Comparison of ENCODE assay signal across 10 mouse cellular contexts in genomic region chr11:102096446-102096845, GRCm38 (mm10). TPM values are rescaled to one million over a fixed set of nuclear protein-coding genes. Genes with fewer than 3 reads are reported as not detected.
A peak's percentile ranks its signal among the peaks of the same experiment; 100 is the strongest.
DNase-seq lines count a peak whose midpoint lies in the region; ATAC-seq and TF ChIP-seq lines count a peak whose summit lies in the region.
"Had no signal": no experiment of that assay in that cellular context is flagged by ENCODE, and none has a peak within 500 bp of the region (broad histone marks: within the 10 kb centered on the region; RNA-seq: fewer than 3 reads in every experiment).

No protein-coding gene starts in this region.

- peak overlapping the region; percentile 64 for H3K4me2 ChIP-seq in heart, embryonic 12.5 days
- peak overlapping the region; percentile 51 for H3K4me2 ChIP-seq in hindbrain, embryonic 15.5 days

- ATAC-seq in heart, embryonic 12.5 days (ENCODE audit: insufficient number of reproducible peaks, low FRiP score): no peak
- ATAC-seq in hindbrain, embryonic 15.5 days (ENCODE audit: low FRiP score, low read depth): no peak

- H3K4me1 ChIP-seq in heart, embryonic 12.5 days (replicated peaks): peaks cover 21% of the 10 kb centered on the region
- peaks cover 24% of the 10 kb centered on the region for H3K4me1 ChIP-seq in embryonic facial prominence, embryonic 10.5 days
- H3K4me1 ChIP-seq in hindbrain, embryonic 15.5 days (replicated peaks): peaks cover 13% of the 10 kb centered on the region
- H3K4me1 ChIP-seq in midbrain, embryonic 10.5 days: peaks cover 27% of the 10 kb centered on the region

- intact Hi-C loops in gastrocnemius, adult 2 months (cut with DNase I): no loop called here

- DNase-seq in heart, adult 18-20 months: no peak
- no peak for DNase-seq in embryonic facial prominence, embryonic 10.5 days (ENCODE audit: low spot score)
- no peak for DNase-seq in midbrain, embryonic 10.5 days (ENCODE audit: low spot score)
- DNase-seq in gastrocnemius, adult 2 months: no peak
- no peak for DNase-seq in right cerebral cortex, postnatal 14 days
- no peak for DNase-seq in layer of hippocampus, adult 8-10 months (ENCODE audit: low spot score in 2 of 2)

- no peak overlapping the region for H3K27ac ChIP-seq in heart, embryonic 12.5 days (ENCODE audit: poor library complexity, severe bottlenecking)
- peak overlapping the region; percentile 78 for H3K27ac ChIP-seq in embryonic facial prominence, embryonic 10.5 days (replicated peaks)
- no peak overlapping the region for H3K27ac ChIP-seq in hindbrain, embryonic 15.5 days (replicated peaks)
- H3K27ac ChIP-seq in midbrain, embryonic 10.5 days (replicated peaks): peak overlapping the region; percentile 83
- no peak overlapping the region for H3K27ac ChIP-seq in gastrocnemius, adult 2 months

- no peaks in the 10 kb centered on the region for H3K36me3 ChIP-seq in heart, embryonic 12.5 days
- H3K36me3 ChIP-seq in embryonic facial prominence, embryonic 10.5 days (replicated peaks): no peaks in the 10 kb centered on the region
- H3K36me3 ChIP-seq in hindbrain, embryonic 15.5 days: no peaks in the 10 kb centered on the region
- no peaks in the 10 kb centered on the region for H3K36me3 ChIP-seq in midbrain, embryonic 10.5 days

- peak overlapping the region; percentile 25 for H3K4me3 ChIP-seq in heart, embryonic 12.5 days
- H3K4me3 ChIP-seq in embryonic facial prominence, embryonic 10.5 days: peak overlapping the region; percentile 48
- peak overlapping the region; percentile 23; the same call in 1 of the 2 replicates for H3K4me3 ChIP-seq in hindbrain, embryonic 15.5 days
- peak overlapping the region; percentile 49 for H3K4me3 ChIP-seq in midbrain, embryonic 10.5 days
- no peak overlapping the region for H3K4me3 ChIP-seq in gastrocnemius, adult 2 months

- 60% methylated on average over 5 of the region's 5 CpGs for WGBS in heart, embryonic 12.5 days
- 75% methylated on average over 5 of the region's 5 CpGs for WGBS in embryonic facial prominence, embryonic 10.5 days
- 78% methylated on average over 5 of the region's 5 CpGs for WGBS in hindbrain, embryonic 15.5 days
- WGBS in midbrain, embryonic 10.5 days: 76% methylated on average over 5 of the region's 5 CpGs

- TF ChIP-seq CTCF in gastrocnemius, adult 2 months (IDR thresholded peaks at IDR 0.05): no peak

- no peak overlapping the region; the same call in 1 of the 2 replicates for H3K9ac ChIP-seq in heart, embryonic 12.5 days
- no peak overlapping the region for H3K9ac ChIP-seq in hindbrain, embryonic 15.5 days

- H3K9me3 ChIP-seq in heart, embryonic 12.5 days (replicated peaks): no peaks in the 10 kb centered on the region
- no peaks in the 10 kb centered on the region for H3K9me3 ChIP-seq in embryonic facial prominence, embryonic 10.5 days
- H3K9me3 ChIP-seq in hindbrain, embryonic 15.5 days: no peaks in the 10 kb centered on the region
- no peaks in the 10 kb centered on the region for H3K9me3 ChIP-seq in midbrain, embryonic 10.5 days (replicated peaks)

- peaks cover 33% of the 10 kb centered on the region for H3K27me3 ChIP-seq in heart, embryonic 12.5 days (replicated peaks)
- peaks cover 51% of the 10 kb centered on the region for H3K27me3 ChIP-seq in embryonic facial prominence, embryonic 10.5 days (replicated peaks; ENCODE audit: low read depth, poor library complexity, severe bottlenecking)
- no peaks in the 10 kb centered on the region for H3K27me3 ChIP-seq in hindbrain, embryonic 15.5 days
- H3K27me3 ChIP-seq in midbrain, embryonic 10.5 days (ENCODE audit: low read depth, poor library complexity, severe bottlenecking): peaks cover 50% of the 10 kb centered on the region

RNA-seq across cellular contexts. Expression of gene Ppy, which starts 4.7 kb away (rescaled TPM):
- polyA plus RNA-seq in heart, embryonic 12.5 days (2016; fragmentation: Nextera tagmentation; extraction: Ambion mirVana): not detected in 2 replicates
- total RNA-seq in heart, adult 18-20 months (2021): not detected
- not detected in 2 replicates for polyA plus RNA-seq in embryonic facial prominence, embryonic 10.5 days (2016; fragmentation: Nextera tagmentation; extraction: Ambion mirVana)
- not detected in 2 replicates for polyA plus RNA-seq in hindbrain, embryonic 15.5 days (2015; fragmentation: Nextera tagmentation; extraction: Ambion mirVana)
- not detected in 2 replicates for polyA plus RNA-seq in midbrain, embryonic 10.5 days (2016; fragmentation: Nextera tagmentation; extraction: Ambion mirVana)
- total RNA-seq in gastrocnemius, adult 2 months (2021): not detected
- not detected for total RNA-seq in layer of hippocampus, adult 8-10 months (2022)
- total RNA-seq: adrenal gland, postnatal 14 days; liver, adult 2 months had no signal
- polyA plus RNA-seq: liver, adult 2 months had no signal

RNA-seq across cellular contexts. Expression of gene Mpp2, which starts 8.1 kb away (rescaled TPM):
- polyA plus RNA-seq in heart, embryonic 12.5 days (2016; fragmentation: Nextera tagmentation; extraction: Ambion mirVana): 15.4 and 17.8 TPM in 2 replicates
- total RNA-seq in heart, adult 18-20 months (2021): 1 to 10 TPM; 1.5 to 3.1 TPM
- polyA plus RNA-seq in embryonic facial prominence, embryonic 10.5 days (2016; fragmentation: Nextera tagmentation; extraction: Ambion mirVana): 12.5 and 12.9 TPM in 2 replicates
- polyA plus RNA-seq in hindbrain, embryonic 15.5 days (2015; fragmentation: Nextera tagmentation; extraction: Ambion mirVana): 30.5 and 34.6 TPM in 2 replicates
- polyA plus RNA-seq in midbrain, embryonic 10.5 days (2016; fragmentation: Nextera tagmentation; extraction: Ambion mirVana): 15.5 and 18.7 TPM in 2 replicates
- 1 to 10 TPM; 1.2 TPM for total RNA-seq in gastrocnemius, adult 2 months (2021)
- 100 to 1,000 TPM; 118 to 152 (median 135) TPM for total RNA-seq in layer of hippocampus, adult 8-10 months (2022)

RNA-seq across cellular contexts. Expression of gene Pyy, which starts 11.2 kb away (rescaled TPM):
- polyA plus RNA-seq in heart, embryonic 12.5 days (2016; fragmentation: Nextera tagmentation; extraction: Ambion mirVana): not detected in 2 replicates
- total RNA-seq in heart, adult 18-20 months (2021): not detected
- 0.32 and 0.49 TPM in 2 replicates for polyA plus RNA-seq in embryonic facial prominence, embryonic 10.5 days (2016; fragmentation: Nextera tagmentation; extraction: Ambion mirVana)
- 3.7 and 5.2 TPM in 2 replicates for polyA plus RNA-seq in hindbrain, embryonic 15.5 days (2015; fragmentation: Nextera tagmentation; extraction: Ambion mirVana)
- not detected in 2 replicates for polyA plus RNA-seq in midbrain, embryonic 10.5 days (2016; fragmentation: Nextera tagmentation; extraction: Ambion mirVana)
- not detected for total RNA-seq in gastrocnemius, adult 2 months (2021)
- total RNA-seq in layer of hippocampus, adult 8-10 months (2022): not detected
- total RNA-seq: adrenal gland, postnatal 14 days; liver, adult 2 months had no signal

RNA-seq across cellular contexts. Expression of gene Nags, which starts 48.9 kb away (rescaled TPM):
- 0.11 TPM in 1 of 2 replicates, not detected in the other for polyA plus RNA-seq in heart, embryonic 12.5 days (2016; fragmentation: Nextera tagmentation; extraction: Ambion mirVana)
- under 1 TPM in 1 of 2 experiments, not detected in 1; 0.13 TPM for total RNA-seq in heart, adult 18-20 months (2021)
- not detected in 2 replicates for polyA plus RNA-seq in embryonic facial prominence, embryonic 10.5 days (2016; fragmentation: Nextera tagmentation; extraction: Ambion mirVana)
- not detected in 2 replicates for polyA plus RNA-seq in hindbrain, embryonic 15.5 days (2015; fragmentation: Nextera tagmentation; extraction: Ambion mirVana)
- polyA plus RNA-seq in midbrain, embryonic 10.5 days (2016; fragmentation: Nextera tagmentation; extraction: Ambion mirVana): 0.10 TPM in 1 of 2 replicates, not detected in the other
- not detected for total RNA-seq in gastrocnemius, adult 2 months (2021)
- total RNA-seq in layer of hippocampus, adult 8-10 months (2022): under 1 TPM in 1 of 4 experiments, not detected in 3; 0.29 TPM

RNA-seq across cellular contexts. Expression of gene Cd300lg, which starts 55.1 kb away (rescaled TPM):
- 1.6 and 1.9 TPM in 2 replicates for polyA plus RNA-seq in heart, embryonic 12.5 days (2016; fragmentation: Nextera tagmentation; extraction: Ambion mirVana)
- 10 to 100 TPM; 49.0 to 52.9 TPM for total RNA-seq in heart, adult 18-20 months (2021)
- 0.28 and 0.51 TPM in 2 replicates for polyA plus RNA-seq in embryonic facial prominence, embryonic 10.5 days (2016; fragmentation: Nextera tagmentation; extraction: Ambion mirVana)
- polyA plus RNA-seq in hindbrain, embryonic 15.5 days (2015; fragmentation: Nextera tagmentation; extraction: Ambion mirVana): 0.30 and 0.43 TPM in 2 replicates
- polyA plus RNA-seq in midbrain, embryonic 10.5 days (2016; fragmentation: Nextera tagmentation; extraction: Ambion mirVana): 0.20 and 0.25 TPM in 2 replicates
- 10 to 100 TPM; 17.6 to 18.9 TPM for total RNA-seq in gastrocnemius, adult 2 months (2021)
- not detected for total RNA-seq in layer of hippocampus, adult 8-10 months (2022)

Comparison
In these comparisons a context has a peak if more than half of its experiments do, and no peak if none do; other contexts are left out.
1. H3K27ac ChIP-seq: peak in embryonic facial prominence, embryonic 10.5 days (single experiment) and midbrain, embryonic 10.5 days (single experiment); none in heart, embryonic 12.5 days (single experiment), hindbrain, embryonic 15.5 days (single experiment) and gastrocnemius, adult 2 months (single experiment).